Mouse (Mus musculus): Measurements from ENCODE around the gene Crygc.

Crygc gene

GRCm38 (mm10) chr1:65073589-65073988 is at the start of gene Crygc:
Gene Crygc (minus strand): TSS chr1:65073689.
- peak; percentile 1 for DNase-seq

GRCm38 (mm10) chr1:65122574-65123372 is 49.3 kb upstream of the Crygc start, which contains the start of gene D630023F18Rik:
Gene D630023F18Rik (minus strand): TSS chr1:65123214.
- DNase-seq, result peak; percentile 60

GRCm38 (mm10) chr1:65119438-65119837 is 45.9 kb upstream of the Crygc start, which contains the start of gene Gm28845:
Gene Gm28845 (minus strand): TSS chr1:65119558.
- DNase-seq, result no peak

GRCm38 (mm10) chr1:65118150-65118913 is 44.8 kb upstream of the Crygc start:
- no peak for DNase-seq

GRCm38 (mm10) chr1:65113536-65114172 is 40.2 kb upstream of the Crygc start:
- peak; percentile 86 for DNase-seq

GRCm38 (mm10) chr1:65112807-65113196 is 39.3 kb upstream of the Crygc start:
- DNase-seq, result peak; percentile 94

GRCm38 (mm10) chr1:65112031-65112806 is 38.7 kb upstream of the Crygc start:
- DNase-seq, result no peak

GRCm38 (mm10) chr1:65109756-65110435 is 36.4 kb upstream of the Crygc start:
- peak; percentile 82 for DNase-seq

- no peak for DNase-seq
Measured at GRCm38 (mm10) chr1:65109196-65109595, 35.7 kb upstream of the Crygc start.

- no peak for DNase-seq
Measured at GRCm38 (mm10) chr1:65107654-65108279, 34.3 kb upstream of the Crygc start.

GRCm38 (mm10) chr1:65103273-65103672 is 29.8 kb upstream of the Crygc start, which contains the start of gene Cryga:
Gene Cryga (minus strand): TSS chr1:65103373.
- no peak for DNase-seq

- DNase-seq, result no peak
Measured at GRCm38 (mm10) chr1:65096953-65097352, 23.5 kb upstream of the Crygc start.

GRCm38 (mm10) chr1:65091566-65091965 is 18.1 kb upstream of the Crygc start:
- DNase-seq, result no peak

- peak; percentile 92 for DNase-seq
Measured at GRCm38 (mm10) chr1:65090370-65090769, 16.9 kb upstream of the Crygc start.

GRCm38 (mm10) chr1:65088567-65089356 is 15.3 kb upstream of the Crygc start:
- DNase-seq, result no peak

GRCm38 (mm10) chr1:65082188-65082587 is 8.7 kb upstream of the Crygc start, which contains the start of gene Crygb:
Gene Crygb (minus strand): TSS chr1:65082288.
- DNase-seq, result no peak

- DNase-seq, result peak; percentile 39
Measured at GRCm38 (mm10) chr1:65075607-65076006, 2.1 kb upstream of the Crygc start.

- peak; percentile 10 for DNase-seq
Measured at GRCm38 (mm10) chr1:65067842-65068241, 5.6 kb downstream of the Crygc start.

GRCm38 (mm10) chr1:65064201-65064600 is 9.3 kb downstream of the Crygc start:
- peak; percentile 64 for DNase-seq

- no peak for DNase-seq
Measured at GRCm38 (mm10) chr1:65063352-65063751, 10.1 kb downstream of the Crygc start, which contains the start of gene Crygd. Gene Crygd (minus strand): TSS chr1:65063452.

Measured in heart, adult 11 months (tissue).